Mouse (Mus musculus): ENCODE results near the gene Pdss2. TPM values are rescaled to one million over a fixed set of nuclear protein-coding genes. Genes with fewer than 3 reads are reported as not detected.
A peak's percentile ranks its signal among the peaks of the same experiment; 100 is the strongest.
"Not testable (repeated sequence)": the region's sequence is repeated elsewhere in the genome, so short reads cannot be mapped to it uniquely, and the experiment has no call there.

The Pdss2 gene
- total RNA-seq, 2 experiments from 2014 or later, result 35.0 to 35.9 TPM

DNA sequence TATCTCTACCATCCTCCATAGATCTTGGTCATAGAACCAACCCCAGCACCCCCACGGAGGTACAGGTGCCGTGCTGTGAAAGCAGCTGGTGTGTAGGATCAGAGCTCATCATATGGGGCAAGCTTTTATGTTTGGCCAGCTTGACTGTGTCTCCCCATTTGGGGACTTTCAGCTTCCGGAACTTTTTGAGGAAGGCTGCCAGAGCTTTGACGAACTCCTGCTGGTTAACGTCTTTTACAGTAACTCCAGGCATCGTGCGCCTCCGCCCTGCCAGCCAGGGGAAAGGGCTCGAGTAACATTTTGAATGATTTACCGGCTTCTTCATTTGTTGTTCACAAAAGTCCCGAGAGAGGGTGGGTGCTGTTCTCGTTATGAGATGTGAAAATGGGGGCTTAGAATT is 152.4 kb downstream of the Pdss2 start:
- no peak for DNase-seq

DNA sequence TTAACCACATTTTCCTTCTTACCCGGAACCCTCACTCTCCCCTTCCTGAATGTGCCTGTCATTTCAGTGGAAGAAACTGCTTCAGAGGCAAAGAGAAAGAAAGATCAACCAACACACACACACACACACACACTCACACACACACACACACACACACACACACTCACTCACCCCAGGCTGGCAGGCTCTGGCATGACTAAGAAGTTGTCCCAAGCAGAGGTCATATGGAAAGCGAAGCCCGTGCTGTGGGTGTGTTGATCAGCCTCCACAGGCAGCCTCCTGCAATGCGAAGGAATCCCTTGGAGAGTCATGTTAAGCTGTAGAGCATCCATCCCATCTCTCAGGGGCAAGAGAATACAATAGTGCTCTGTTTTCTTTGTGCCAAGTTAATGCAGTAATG is 154.0 kb downstream of the Pdss2 start:
- DNase-seq, result peak; percentile 8 to 16

DNA sequence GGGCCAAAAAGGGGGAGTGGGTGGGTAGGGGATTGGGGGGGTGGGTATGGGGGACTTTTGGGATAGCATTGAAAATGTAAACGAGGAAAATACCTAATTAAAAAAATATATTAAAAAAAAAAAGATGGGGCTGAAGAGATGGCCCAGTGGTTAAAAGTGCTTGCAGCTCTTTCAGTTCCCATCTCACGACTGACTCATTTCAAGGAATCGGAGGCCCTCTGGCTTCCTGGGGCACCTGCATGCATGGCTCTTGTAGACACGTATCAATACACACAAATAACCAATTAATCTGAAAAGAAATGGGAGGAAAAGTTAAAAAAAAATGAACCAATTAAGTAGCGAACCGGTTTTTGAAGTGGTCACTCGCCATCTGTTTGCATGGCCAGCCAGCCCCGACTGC is 155.5 kb downstream of the Pdss2 start:
- no peak for DNase-seq

DNA sequence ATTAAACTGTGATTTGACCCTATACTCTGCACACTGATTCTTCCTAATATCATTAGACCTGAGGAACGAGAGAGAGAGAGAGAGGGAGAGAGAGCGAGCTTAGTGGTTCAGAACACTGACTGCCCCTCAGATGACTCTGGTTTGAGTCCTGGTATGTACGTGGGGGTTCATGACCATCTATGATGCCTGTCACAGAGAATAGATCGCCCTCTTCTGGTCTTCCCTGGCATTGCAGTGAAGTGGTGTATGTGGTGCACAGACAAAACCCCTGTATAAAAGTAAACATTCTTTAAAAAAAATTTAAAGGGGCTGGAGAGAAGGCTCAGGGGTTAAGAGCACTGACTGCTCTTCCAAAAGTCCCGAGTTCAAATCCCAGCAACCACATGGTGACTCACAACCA is 157.0 kb downstream of the Pdss2 start:
- peak; percentile 7 to 69 for DNase-seq

DNA sequence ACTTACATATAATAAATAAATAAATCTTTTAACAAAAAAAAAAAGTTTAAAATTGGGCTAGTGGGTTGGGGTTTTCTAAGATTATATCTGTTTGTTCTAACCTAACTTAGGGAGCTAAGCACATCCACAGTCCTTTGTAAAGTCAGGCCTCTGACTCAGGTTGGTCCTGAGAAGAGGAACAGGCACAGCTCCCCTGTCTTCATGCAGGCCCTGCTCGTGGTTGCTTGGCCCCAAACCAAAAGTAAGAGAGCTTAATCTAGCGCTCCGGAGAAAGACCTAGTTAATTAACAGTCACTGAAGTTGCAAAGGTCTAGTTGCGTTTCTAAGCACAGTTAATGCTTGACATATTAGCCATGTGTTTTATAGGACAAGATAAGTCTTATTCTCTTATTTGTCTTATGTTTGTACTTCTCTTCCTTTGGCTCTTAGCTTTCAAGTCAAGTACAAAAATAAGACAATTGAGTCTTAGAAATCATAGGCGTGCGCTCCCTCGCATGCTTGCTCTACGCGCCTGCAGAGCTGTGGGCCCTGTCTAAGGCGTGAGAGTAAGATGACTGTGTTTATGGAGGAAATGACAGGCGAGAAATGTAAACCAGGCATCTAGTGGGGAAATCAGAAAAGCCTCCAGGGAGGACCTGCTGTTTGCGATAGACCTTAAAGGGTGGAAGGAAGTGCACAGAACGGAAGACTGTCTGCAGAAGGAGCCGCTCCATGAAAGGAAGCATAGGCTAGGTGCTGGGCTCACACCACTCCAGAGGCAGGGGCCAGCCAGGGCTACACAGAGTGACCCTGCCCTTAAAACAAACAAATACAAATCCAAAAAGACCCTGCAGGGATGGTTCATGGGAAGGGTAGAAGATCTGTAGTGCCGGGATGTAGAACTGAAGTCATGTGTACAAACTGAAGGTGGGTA is 157.7 kb downstream of the Pdss2 start:
- no peak for DNase-seq

DNA sequence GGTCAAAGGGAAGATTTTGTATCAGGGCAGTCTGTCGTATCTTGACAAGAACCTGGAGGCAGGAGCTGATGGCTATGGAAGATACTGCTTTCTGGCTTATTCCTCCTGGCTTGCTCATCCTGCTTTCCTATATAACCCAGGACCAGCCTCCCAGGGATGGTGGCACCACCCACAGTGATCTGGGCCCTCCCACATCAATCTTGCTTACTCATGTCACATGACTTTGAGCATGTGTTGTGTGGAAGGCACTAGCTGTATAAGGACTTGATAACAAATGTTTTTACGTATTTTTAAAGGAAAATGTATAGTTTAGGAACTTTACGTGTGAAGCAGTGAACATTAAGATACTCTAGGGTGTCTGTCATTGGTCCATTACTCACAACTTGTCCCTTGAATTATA is 161.4 kb downstream of the Pdss2 start:
- no peak for DNase-seq

DNA sequence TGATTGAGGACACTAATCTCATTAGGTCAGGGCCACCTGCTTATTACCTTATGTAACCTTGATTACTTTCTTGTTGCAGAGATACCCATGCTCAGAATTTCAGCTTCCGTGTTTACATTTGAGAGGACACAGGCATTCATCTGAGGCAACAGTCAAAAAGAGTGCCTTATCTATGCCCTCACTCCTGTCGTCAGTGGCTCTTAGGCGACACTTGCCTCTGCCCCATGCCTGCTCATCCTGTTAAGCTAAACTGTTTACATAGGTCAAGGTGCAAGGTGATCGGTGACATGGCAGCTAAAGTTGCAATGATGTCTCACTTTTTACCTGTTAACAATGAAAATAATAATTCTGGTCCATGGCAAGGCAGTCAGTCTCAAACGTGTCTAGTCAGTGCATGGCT is 163.3 kb downstream of the Pdss2 start:
- no peak for DNase-seq

DNA sequence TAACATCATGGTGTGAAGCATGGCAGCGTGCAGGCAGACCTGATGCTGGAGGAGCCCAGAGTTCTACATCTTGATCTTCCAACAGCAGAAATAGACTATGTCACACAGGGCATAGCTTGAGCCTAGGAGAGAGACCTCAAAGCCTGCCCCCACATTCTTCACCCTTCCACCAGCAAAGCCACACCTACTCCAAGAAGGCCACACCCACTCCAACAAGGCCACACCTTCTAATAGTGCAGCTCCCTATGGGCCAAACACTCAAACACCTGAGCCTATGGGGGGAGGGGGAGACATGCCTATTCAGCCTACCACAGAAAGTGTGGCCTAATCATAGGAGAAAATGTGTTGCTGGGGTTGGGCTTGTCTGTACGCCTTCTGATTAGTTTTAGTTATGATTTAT is 171.6 kb downstream of the Pdss2 start:
- DNase-seq, result no peak

DNA sequence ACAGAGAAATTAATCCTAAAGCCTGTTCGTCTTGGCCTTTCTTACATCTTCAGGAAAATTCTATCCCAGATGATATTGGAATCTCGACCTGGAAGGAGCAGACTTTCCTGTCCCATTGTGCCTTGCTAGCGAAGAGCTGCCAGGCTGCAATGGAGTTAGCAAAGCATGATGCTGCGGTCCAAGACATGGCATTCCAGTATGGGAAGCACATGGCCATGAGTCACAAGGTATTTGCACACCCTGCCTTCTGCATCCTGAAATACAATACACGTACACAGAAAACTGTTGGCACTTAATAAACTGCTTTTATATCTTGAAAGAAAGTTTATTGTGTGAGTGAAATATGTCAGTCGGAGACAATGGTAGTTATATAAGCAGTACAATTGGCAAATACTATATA is 172.5 kb downstream of the Pdss2 start:
- DNase-seq, result no peak

DNA sequence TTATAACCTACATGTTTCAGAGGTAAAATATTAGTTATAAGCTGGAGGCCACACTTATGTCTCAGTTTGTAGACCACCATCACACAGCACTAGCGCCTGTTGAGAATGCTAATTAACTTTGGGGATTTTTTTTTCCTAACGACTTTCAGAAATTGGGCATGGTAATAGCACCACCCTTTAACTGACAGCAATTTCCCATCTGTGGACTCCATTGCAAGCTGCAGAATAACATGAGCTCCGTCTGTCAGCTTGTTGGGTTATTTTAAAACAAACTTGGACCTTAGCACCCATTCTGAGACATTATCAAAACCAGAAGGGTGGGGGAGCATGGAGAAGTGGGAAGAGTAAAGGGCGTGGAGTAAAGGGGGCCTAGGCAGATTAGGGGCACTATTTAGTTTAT is 174.5 kb downstream of the Pdss2 start:
- DNase-seq, result no peak

DNA sequence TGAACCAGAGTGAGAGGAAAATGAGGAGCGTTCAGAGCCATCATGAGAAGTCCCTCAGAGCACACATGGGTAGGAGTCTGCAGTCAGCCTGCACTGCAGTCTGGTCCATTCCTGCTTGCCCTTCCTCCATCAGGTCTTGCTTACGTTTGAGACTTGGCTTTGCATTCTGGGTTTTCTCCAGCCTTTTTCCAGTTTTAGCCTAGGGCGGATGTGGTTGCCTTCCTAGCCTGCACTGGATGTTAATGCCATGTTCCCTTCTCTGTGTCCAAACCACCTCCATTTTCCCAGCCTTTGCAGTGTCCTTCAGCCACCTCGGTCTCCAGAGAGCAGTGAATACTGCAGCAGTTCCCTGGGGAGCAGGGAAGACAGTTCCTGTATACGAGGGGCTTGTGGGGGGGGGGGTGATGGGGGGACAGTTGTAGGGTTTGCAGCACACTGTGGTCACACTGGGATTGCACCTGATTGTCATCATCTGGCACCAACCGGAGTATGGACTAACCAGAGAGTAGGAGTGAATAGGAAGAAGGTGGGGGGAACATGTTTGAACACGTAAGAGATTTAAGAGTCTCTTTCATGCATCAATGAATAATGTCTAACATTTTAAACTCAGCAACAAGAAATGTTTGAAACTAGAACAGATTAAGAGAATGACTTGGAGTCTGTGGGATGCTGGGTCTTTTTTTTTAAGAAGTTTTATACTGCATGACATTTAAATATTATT is 178.5 kb downstream of the Pdss2 start:
- DNase-seq, result no peak

DNA sequence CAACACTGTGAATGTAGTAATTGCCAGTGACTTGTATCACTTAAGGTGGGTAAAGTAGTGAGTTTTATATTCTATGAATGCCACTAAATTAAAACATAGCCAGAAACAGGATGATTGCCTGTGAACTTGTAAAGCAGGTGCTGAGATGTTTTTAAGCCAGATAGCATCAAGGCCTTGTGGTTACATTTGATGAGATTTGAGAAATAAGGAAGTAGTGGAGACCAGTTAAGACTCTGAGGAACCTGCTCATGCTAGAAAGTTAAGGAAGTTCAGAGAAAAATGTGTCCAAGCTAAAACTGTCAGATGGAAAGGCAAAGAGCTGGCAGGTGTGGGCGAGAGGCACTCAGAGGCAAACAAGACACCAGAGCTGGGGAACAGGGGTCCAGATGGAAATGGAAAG is 184.8 kb downstream of the Pdss2 start:
- DNase-seq, result no peak

DNA sequence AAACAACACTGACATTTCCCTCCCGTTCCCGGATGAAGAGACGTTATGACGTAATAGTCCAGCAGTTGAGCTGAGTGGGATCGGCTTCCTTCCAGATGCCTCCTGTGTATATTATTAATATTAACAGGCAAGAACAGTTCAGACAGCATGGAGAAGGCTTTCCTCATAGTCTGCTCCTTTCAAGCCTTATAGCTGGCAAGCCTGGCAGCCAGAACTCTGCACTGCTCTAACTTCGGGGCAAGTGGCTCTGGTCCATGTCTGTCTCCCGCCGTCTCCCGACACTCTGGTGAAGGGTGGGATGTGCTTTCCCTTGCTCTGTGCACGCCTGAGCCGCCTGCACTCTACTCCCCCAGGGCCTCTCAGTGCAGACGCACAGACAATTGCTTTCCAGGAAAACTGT is 185.6 kb downstream of the Pdss2 start:
- DNase-seq, result no peak

DNA sequence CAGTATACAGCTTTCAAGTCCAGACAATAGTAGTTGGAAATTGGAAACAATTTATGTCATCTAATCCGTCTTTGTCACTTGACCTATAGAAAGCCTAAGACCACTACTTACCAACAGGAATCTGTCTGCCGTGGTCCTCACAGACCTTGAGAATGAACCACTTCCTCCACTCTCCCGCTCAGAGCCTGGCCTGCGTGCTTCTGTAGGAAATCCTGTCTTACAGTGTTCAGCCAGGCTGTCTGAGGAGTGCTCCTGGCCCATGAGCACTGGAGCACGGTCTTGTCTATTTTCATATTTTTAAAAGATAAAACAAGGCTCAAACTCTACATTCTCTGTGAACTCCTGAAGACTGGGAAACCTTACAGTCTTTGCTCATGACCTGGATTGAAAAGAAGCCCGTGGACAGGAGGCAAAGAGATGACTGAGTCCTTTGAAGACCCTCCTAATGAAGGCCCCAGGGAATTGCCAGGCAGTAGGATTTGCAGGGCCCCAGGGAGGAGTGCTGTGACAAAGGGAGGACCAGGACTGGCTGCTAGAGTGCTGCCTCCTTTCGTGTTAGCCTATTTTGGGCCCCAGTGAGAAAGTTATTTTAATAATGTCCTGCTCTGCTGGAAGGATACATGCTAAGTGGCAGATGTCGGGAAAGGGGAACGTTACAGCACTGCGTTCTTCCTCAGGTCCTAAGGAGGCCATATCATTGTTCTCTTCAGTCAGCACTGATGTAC is 188.4 kb downstream of the Pdss2 start:
- DNase-seq, result peak; percentile 31 to 47

DNA sequence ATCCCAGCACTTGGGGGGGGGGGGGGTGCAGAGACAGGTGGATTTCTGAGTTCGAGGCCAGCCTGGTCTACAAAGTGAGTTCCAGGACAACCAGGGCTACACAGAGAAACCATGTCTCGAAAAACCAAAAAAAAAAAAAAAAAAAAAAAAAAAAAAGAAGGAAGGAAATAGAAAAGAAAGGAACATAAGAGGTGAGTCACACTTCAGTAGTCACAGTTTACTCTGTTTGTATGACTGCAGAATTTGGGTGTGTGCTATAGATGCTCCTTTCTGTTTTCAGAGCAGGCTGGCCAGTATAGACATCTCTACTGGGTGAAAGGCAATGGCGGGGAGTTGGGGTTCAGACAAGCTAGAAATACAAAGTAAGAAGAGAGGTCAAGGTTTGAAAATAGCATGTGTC is 189.9 kb downstream of the Pdss2 start:
- not testable (repeated sequence) for DNase-seq

DNA sequence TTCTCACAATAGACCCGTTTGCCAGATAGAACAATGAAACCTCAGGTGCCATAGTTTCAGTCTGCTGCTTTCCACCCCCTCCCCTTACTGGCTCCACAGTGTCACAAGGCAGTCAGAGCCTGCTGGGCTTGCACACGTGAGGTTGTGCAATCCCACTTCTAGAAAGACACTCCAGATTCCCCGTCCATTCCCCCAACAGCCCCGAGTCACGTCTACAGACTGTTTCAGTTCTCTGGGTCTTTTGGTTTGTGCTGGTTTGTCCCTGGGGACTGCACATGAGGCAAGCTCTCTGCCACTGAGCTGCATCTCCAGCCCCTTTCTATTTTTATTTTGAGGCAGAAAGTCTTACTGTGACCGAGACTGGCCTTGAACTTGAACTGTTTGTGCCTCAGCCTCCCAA is 196.1 kb downstream of the Pdss2 start:
- no peak for DNase-seq

DNA sequence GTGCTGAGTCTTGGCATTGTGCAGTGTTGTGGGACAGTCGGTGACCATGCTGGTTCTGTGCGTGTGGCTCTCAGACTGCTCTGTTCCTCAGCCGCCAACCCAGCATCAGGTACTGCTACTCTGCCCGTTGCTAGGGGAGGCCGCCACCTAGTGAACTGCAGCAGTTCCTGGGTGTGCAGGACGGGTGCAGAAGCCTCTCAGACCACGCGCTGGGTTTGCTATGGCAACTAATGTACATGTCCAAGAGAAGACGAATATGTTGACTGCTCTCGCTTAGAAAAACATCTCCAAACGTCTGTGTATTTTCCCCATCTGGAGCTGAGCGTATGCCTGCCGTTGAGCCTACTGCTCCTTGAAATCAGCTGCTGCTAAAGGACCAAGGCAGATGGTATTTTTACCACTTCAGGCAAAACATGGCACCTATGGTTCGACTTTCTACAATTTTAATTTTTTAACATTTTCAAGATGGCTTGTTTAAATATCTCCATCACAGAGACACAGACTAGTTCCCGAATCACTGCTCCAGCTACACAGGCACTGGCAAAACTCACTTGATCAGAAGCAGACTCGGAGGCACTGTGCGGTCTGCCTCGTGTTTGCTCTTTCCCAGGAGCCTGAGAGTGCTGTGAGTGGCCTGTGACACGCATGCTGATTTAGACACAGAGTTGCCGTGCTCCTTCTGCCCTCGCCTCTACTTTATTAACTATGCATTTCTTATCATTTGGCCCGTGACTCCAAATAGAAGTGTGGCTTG is 199.6 kb downstream of the Pdss2 start:
- DNase-seq, result no peak

DNA sequence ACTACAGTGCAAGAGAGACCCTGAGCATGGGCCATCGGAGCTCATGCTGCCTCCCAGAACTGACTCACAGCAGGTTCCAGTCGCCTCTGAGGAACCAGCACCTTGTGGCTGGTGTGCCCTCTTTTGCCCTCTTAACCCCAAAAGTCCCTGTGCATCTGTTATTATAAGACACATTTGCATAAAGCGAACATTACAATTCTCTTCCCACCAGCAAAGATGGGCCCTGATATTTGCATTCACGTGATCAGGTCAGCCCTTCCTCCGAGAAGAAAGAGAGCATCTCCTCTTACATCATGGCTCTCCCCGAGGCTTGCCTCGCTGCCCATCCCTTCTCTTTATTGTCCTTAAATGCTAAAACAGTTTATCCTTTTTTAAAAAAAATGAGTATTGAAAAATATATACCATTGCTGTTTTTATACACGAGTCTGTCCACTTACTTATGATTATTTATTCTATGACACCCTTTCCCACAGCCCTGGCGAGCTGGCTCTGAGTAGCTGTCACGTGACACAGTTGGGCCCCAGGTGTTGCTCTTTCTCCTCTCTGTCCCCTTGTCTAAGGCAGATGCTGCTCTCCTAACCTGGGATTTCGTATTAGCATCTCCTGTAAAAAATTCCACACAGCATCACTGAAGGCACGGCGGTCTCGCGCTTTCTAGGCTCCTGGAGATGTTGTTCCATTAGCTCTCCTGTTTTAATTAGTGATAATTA is 200.9 kb downstream of the Pdss2 start:
- no peak for DNase-seq

DNA sequence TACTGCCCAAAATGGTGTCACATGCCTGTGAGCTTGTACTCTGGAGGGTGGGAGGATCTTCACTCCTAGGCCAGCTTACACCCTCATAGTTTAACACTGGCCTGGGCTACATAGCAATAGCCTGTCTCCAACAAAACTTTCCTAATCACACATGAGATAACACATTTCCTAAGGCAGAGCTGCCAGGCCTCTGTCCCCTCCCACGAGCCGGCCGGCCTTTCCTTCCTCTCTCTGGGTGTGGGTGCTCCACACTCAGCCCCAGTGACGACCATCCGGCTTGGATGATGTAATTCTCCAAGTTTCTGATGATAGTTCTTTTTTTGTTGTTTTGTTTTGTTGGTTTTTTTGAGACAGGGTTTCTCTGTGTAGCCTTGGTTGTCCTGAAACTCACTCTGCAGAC is 203.3 kb downstream of the Pdss2 start:
- peak; percentile 36 to 64 for DNase-seq

DNA sequence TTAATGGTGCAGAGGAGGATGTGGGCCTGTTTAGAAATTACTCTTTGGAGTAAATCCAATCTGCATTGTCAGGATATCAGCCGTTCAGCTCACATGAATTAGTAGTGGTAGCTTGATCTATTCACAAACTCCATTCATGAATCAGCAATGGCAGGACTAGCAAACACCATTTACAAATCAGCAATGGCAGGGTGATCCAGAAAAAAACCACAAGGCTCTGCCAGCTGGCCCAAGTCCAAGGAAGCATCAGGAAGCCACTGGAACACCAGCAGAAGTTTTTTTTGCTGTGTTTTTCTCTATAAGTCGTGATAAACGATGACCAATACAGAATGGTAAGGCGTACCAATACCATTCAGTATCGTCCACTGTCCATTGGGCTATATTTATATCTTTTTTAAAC is 209.3 kb downstream of the Pdss2 start:
- DNase-seq, result no peak

DNA sequence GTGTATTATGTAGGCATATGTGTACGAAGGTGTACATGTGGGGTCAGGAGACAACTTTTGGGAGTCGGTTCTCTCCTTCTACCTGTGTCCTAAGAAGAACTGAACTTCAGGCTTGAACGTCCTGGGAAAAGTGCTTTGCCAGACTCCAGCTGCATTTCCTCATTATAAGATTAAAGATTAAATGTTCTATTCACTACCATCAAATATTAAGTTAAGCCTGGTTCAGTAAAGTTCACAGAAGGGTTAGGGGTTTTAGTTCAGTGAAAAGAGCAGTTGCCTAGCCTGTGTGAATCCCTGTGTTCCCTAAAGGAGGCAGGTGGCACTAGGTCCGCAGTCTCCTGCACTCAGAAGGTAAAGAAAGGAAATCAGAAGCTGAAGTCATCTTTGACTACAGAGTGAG is 213.0 kb downstream of the Pdss2 start:
- DNase-seq, result no peak

DNA sequence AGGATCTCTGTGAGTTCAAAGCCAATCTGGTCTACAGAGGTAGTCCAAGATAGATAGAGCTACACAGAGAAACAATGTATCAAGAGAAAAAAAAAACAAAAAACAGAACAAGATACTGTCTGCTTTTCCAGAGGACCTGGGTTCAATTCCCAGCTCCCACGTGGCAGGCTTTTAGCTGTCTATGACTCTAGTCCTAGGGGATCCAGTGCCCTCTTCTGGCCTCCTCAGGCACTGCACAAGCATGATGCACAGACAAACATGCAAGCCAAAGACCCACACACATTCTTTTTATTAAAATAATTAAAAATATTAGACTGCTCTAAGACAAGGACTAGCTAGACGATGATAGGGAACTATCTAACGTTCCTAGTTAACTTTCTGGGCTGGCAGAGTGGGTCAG is 214.5 kb downstream of the Pdss2 start:
- DNase-seq, result no peak
